Mouse (Mus musculus) B cell, adult 2 months (primary cell): ENCODE results near the gene Mllt10.

Experiments used
- DNase-seq, 2 experiments: peaks; one replicate each; pipeline ENCODE4 v3.0.0; 2022

Gene Mllt10

DNA sequence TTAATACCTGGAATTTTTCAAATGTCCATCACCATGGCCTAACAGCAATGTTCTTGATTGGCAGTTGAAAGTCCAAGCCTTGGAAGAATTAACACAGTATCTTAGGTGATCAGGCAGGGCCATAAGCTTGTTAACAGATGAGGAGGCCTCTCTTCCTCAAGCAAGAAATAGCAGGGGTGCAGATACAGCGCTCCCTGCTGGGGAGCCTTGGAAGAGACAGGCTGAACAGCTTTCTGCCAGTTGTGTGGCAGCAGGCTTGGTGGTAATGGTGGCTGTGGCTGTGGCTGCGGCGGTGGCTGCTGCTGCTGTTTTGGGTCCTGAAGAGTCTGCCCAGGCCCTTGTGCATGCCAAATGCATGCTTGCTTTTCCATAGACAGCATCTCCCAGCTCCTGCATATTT lies 150.1 kb downstream of the Mllt10 start:
- peak; percentile 77 to 79 for DNase-seq

DNA sequence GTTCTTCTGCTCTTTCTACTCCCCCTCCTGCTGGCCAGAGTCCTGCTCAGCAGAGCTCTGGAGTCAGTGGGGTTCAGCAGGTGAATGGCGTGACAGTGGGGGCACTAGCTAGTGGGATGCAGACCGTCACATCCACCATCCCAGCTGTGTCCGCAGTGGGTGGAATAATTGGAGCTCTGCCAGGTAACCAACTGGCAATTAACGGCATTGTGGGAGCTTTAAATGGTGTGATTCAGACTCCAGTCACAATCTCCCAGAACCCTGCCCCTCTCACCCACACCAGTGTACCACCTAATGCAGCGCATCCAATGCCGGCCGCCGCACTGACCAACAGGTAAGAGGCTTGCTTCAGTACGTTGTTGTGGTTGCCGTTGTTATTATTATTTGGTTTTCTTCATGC lies 151.8 kb downstream of the Mllt10 start:
- no peak for DNase-seq

DNA sequence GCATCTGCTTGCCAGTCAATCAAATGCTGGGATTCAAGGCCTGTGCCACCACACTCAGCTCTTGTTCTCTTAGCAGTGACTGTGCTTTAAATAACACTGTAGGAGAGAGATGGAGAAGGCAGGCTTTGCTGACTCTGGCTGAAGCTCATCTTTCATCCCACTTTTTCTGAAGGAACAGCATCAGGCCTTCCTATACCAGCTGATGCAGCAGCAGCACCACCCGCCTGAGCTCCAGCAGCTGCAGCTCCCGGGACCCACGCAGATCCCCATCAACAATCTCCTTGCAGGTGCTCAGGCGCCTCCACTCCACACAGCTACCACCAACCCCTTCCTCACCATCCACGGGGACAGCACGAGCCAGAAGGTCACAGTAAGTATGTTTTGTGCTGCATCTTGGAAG lies 153.5 kb downstream of the Mllt10 start:
- DNase-seq = no peak

DNA sequence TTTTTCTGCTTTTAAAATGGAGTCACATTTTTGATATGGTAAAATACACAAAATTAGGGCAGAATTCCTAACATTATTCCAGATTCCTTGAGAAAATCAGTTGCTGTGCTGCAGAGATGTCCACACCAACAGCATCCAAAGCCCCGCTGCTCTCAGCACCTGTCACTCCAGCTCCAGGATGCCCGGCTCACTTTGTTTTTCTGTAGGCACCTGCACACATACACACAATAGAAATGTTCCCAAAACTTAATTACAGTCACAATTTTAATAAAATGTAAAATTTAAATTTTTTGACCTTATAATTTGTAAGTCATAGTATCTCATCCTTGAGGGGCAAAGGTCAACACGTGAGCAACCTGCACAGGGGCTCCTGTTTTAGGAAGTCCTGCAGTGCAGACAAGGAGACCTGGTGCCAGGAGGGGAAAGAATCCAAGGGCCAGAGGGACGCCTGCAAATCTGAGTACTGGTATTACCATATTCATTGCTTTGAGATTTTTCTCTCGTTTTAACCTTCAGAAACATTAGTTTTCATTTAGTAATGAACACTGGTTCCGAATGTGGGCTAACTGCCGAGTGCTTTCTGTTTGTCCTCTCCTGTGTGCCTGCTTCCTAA lies 154.3 kb downstream of the Mllt10 start:
- no peak for DNase-seq

DNA sequence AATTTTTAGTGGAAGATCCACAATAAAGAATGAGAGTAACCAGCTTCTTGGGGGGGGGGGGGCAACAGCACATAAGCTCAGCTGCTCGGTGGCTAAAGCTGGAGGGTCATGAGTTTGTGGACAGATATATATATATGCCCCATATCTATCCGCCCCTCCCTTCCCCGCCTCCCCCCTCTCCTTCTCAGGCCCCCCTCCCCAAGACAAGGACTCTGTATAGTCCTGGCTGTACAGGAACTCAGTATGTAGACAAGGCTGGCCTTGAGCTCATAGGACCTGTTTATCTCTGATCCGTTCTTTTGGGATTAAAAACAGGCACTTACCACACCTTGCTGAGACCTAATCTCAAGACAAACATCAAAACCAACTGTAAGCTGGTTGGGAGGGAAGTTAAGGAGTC lies 154.9 kb downstream of the Mllt10 start:
- no peak for DNase-seq

DNA sequence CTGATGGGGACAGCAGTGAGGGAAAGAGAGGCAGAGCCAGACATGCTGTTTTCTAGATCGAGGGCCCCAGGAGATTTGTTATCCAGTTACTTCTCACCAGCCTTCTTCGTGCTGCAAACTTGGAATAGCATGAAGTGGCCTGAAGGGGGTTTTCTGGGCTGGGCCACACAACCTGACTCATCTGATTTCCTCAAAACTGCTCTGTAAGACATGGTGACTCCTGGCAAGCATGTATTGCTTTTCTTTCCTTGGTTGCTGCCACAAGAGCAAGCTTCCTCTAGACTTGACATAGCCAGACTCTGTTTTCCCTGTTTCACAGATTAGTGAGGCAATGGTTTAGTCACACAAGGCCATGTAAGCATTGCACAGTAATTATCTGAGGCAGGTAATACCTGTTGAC lies 159.0 kb downstream of the Mllt10 start:
- no peak for DNase-seq

DNA sequence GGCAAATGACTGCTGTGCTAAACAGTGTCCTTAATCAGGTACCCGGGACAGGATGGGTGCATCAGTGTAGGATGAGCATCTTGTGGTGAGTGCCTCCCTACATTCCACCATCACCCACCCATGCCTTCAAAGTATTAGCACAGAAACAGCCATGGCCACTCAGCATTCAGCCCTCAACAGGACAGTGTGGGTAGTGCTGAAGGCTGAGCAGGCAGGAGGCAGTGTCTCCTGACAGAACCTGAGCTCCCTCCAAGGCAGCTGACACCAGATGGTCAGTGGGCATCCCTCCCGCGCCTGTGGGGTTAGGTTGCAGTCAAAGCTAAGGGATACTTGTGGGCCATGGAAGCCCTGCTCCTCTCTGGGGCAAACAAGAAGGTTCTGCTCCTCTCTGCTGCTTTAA lies 162.8 kb downstream of the Mllt10 start:
- no peak for DNase-seq

DNA sequence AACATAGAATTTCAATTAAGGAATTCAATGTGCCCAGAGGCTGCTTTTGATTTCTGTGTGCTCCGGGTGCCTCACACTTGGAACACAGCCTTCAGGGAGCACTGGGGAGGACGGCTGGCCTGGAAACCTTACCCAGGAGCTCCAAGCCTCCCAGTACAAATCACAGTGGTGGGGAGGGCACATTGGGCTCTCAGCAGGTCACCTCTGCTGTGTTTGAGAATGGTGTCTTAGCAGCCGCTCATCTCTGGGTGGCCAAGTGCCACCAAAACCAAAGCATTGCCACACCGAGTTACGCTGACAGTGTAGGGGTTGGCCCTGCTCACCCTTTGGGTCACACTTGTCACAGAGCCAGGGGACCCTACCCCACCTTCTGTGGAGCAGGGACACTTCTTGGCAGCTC lies 163.5 kb downstream of the Mllt10 start:
- no peak for DNase-seq

DNA sequence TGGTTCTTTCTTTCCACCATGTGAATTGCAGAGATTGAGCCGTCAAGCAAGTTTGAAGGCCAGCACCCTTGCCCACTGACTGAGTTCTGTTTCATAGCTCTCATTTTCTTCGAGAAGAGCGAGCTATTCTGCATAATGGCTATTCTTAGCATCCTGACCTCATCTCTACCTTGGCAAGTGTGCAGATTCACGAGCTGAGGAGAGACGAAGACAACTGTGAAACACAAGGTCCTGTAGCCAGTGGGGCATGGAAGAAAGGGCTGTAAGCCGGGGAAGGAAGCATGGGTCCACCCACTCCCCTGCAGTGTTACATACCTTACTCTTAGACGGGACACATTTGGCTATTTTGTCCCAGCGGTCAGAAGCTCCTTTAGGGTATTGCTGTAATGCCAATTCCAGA lies 164.1 kb downstream of the Mllt10 start:
- DNase-seq = no peak

DNA sequence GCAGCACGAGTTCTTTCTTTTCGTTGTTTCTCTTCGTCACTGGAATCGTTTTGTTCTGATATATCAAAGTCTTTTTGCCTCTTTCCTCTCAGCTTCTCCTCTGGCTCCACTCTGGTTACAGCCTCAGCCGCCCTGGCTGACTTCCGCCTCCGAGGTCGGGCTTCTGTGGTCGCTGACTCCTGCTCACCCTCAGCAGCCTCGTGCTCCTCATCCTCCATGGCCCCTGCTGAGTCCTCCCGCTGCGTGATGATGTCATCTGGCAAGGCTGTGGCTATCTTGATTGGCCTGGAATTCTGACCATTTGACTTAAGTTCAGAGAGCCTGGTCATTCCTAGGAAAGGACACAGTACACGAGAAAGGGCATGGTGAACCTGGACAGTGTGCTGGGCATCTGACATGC lies 164.5 kb downstream of the Mllt10 start:
- no peak for DNase-seq

DNA sequence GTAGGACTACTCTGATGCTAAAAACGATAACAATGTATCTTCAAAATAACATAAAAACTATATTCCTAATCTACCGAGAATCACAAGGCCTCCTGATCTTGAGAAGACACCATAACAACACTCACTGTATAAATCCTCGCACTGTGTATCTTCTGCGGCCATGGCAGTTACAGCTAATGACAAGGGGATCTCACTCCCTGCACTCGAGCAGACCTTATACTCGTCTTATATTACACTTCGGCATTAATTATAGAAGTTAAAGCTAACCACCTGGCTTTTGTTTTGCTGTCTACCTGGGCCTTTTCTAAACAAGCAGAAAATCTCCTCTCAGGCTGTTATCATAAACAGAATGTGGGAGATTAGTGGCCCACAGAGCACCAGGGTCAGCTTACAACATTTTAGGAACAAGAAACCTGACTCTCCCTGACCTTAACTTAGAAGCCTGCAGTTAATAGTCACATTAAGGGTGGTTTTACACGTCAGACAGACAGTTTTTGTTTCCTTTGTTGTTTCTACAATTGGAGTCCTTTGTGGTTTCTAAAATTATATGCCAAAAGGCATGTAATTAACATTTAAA lies 173.5 kb downstream of the Mllt10 start:
- no peak for DNase-seq

DNA sequence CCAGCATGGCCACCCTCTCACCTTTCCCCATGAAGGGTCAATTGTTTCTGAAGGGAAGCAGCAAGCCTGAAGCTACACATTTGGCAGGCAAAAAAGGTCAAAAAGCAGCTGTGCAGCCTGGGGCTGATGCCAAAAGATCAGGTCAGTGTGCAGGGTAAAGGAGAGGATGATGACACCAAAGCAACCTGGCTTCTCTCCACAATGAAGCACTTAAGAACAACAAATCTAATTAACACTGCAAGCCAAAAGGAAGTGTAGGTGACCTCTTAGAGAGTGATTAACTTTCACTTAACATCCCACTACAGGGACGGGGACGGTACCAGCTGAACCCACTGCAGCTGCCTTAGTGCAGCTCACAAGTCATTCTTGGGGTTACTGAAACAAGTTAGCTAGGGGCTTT lies 174.2 kb downstream of the Mllt10 start:
- DNase-seq = no peak

DNA sequence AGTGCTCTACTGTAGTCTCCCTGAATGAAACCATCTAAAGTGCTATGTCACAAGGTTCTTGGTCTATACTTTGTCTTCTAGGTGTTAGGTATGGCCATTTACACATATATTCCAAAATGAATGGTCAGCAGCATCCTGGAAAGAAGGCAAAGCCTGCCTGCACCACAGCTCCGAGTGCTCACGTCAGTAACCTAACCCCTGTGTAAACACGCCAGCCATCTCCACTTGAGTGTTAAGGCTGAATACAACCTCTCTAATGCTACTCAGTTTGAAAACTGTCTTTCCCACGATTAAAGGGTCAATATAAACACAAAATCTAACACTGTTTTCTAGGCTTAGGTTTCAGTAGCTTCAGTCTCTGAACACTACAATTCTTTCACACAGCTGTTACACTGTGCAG lies 176.1 kb downstream of the Mllt10 start:
- DNase-seq = no peak

DNA sequence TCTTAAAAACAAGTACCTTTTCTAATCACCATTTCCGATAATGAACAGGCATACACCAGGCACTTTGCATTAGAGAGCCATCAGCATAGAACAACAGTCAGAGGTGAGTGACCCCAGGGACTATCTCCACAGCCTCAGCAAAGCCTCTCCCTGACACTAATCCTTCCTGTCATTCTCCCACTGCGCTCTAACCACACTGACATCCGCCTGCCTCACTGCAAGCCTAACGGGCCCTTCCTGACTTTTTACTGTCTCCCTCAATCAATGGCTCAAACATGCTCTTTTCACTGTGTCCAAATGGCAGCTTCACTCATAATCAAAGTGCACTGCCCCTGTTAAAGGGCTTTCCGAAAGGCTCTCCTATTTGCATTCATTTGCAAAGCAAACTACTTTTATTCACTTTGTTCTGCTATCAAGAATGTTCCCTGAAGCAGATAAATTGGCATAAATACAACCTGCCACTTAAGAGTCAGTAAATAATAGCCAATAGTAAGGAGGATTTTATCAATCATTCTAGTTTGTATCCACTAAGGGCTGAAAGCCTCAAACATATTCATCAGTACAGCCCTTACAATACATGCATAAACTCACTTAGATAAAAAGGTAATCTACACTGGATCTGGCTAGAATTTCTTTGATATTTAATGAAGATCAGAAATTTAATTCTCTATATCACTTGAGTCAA lies 178.0 kb downstream of the Mllt10 start:
- DNase-seq = no peak

DNA sequence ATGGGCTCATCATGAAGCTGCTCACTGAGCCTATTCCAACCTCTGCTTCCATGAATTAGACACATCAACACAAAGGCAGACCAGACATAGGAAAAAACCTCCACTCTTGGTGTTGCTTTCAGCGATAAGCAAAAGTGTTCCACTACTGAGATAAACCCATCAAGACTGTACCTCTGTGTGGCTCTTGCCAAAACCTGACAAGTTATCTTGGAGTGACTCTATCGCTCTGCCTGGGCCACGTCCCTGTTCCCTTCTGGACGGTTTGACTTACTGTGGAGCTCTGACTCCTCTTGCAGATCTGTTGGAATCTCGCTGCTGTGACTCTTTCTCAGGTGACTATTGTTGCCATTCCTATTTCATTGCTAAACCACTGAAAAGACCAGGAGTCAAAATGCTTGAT lies 180.5 kb downstream of the Mllt10 start:
- DNase-seq = no peak

DNA sequence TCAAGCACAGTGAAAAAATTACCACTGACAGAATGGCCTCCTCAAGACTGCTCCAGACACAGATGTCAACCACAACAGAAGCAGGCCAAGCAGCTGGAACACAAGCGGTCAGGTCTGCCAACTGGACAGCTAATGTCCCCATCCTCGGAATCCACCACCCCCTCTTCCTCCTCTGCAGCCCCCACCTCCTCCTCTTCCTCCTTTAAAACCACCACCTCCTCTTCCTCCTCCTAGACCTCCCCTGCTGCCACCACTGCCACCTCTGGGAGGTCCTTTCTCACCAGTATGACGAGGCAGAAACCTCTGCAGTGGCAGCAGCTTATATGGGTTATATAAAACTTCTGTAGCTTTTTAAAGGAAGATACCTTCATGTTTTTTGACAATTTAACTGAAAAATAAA lies 194.2 kb downstream of the Mllt10 start:
- DNase-seq = no peak
